Mouse (Mus musculus) kidney, embryonic 14.5 days (tissue): Measurements from ENCODE around the gene Exo5. TPM values are rescaled to one million over a fixed set of nuclear protein-coding genes. Genes with fewer than 3 reads are reported as not detected.

ENCODE experiments used
- ATAC-seq: fragments of 200-750 bp; cut with Nextera tagmentation; 2 replicates; pipeline ENCODE4 v1.8.0; 2017; ENCODE audit warnings: moderate number of reproducible peaks, mild to moderate bottlenecking, moderate TSS enrichment, moderate library complexity; ENCODE audit not compliant: low FRiP score, low TSS enrichment
- H3K27ac ChIP-seq: fragments of 300-500 bp; sonication (generic); 2 replicates; pipeline ENCODE4 v1.5.1; 2014; ENCODE audit warnings: low read depth, mild to moderate bottlenecking, low read length, moderate library complexity, mixed read lengths
- H3K27me3 ChIP-seq: fragments of 300-500 bp; sonication (generic); 2 replicates; pipeline ENCODE4 v1.6.1; 2014; ENCODE audit warnings: mild to moderate bottlenecking, low read length; ENCODE audit not compliant: control insufficient read depth, insufficient read depth
- H3K36me3 ChIP-seq: fragments of 300-500 bp; sonication (generic); 2 replicates; pipeline ENCODE4 v1.6.1; 2014; ENCODE audit warnings: low read length, mixed read lengths; ENCODE audit not compliant: control insufficient read depth, insufficient read depth
- H3K4me1 ChIP-seq: fragments of 300-500 bp; sonication (generic); 2 replicates; pipeline ENCODE4 v1.6.1; 2014; ENCODE audit warnings: low read length, mixed read lengths; ENCODE audit not compliant: control insufficient read depth, insufficient read depth
- H3K4me2 ChIP-seq: fragments of 300-500 bp; sonication (generic); replicated peaks from 2 replicates; pipeline ENCODE4 v1.6.1; 2014; ENCODE audit warnings: low read depth, mild to moderate bottlenecking, low read length
- H3K4me3 ChIP-seq: fragments of 300-500 bp; sonication (generic); 2 replicates; pipeline ENCODE4 v1.5.1; 2014; ENCODE audit warnings: mild to moderate bottlenecking, low read length
- H3K9ac ChIP-seq: fragments of 300-500 bp; sonication (generic); 2 replicates; pipeline ENCODE4 v1.6.1; 2014; ENCODE audit warnings: low read depth, mild to moderate bottlenecking, low read length, moderate library complexity
- H3K9me3 ChIP-seq: fragments of 300-500 bp; sonication (generic); 2 replicates; pipeline ENCODE4 v1.6.1; 2016; ENCODE audit warnings: low read length; ENCODE audit not compliant: control insufficient read depth
- whole genome bisulfite sequencing: fragments of 180-500 bp; shearing (Covaris S2); extraction: QIAGEN DNeasy Blood & Tissue Kit; methylation state at CpG from one replicate; pipeline ENCODE4 v1.1.7; 2014; 5-methylcytosine and 5-hydroxymethylcytosine counted together
- polyA plus RNA-seq: library from polyadenylated mRNA; unstranded; fragments of >200 nt; fragmentation: Nextera tagmentation; extraction: Ambion mirVana; gene quantifications from 2 replicates; pipeline ENCODE4 v1.2.1, GENCODE M21; 2014

The Exo5 gene
- polyA plus RNA-seq, 1 experiment from 2014 or later = 29.0 TPM

- Histone ChIP-seq H3K9me3 (no peaks in the 10 kb centered on the region), H3K4me2 (no peak overlapping the region), H3K4me3 (no peak overlapping the region), H3K27me3 (no peaks in the 10 kb centered on the region), H3K27ac (no peak overlapping the region), H3K4me1 (no peaks in the 10 kb centered on the region), H3K9ac (no peak overlapping the region), H3K36me3 (no peaks in the 10 kb centered on the region)
- ATAC-seq = no peak
- 66% methylated on average over 8 of the region's 8 CpGs for WGBS
These were observed 11.4 kb downstream of the Exo5 start for GRCm38 (mm10) chr4:120913443-120913842.

GRCm38 (mm10) chr4:120912866-120913265 is 12.0 kb downstream of the Exo5 start:
- Histone ChIP-seq H3K27ac (no peak overlapping the region), H3K4me1 (no peaks in the 10 kb centered on the region), H3K27me3 (no peaks in the 10 kb centered on the region), H3K4me2 (no peak overlapping the region), H3K36me3 (no peaks in the 10 kb centered on the region), H3K4me3 (no peak overlapping the region), H3K9me3 (no peaks in the 10 kb centered on the region), H3K9ac (no peak overlapping the region)
- no peak for ATAC-seq
- 53% methylated on average over 4 of the region's 4 CpGs for WGBS

GRCm38 (mm10) chr4:120911086-120911485 is 13.7 kb downstream of the Exo5 start:
- no peak for ATAC-seq
- 81% methylated on average over 6 of the region's 6 CpGs for WGBS
- Histone ChIP-seq H3K4me1 (no peaks in the 10 kb centered on the region), H3K36me3 (no peaks in the 10 kb centered on the region), H3K27ac (no peak overlapping the region), H3K27me3 (no peaks in the 10 kb centered on the region), H3K9me3 (no peaks in the 10 kb centered on the region), H3K9ac (no peak overlapping the region), H3K4me2 (no peak overlapping the region), H3K4me3 (no peak overlapping the region)

- no peaks in the 10 kb centered on the region for H3K9me3 ChIP-seq
- H3K27ac ChIP-seq = no peak overlapping the region
- no peaks in the 10 kb centered on the region for H3K27me3 ChIP-seq
- H3K4me2 ChIP-seq = no peak overlapping the region
- H3K9ac ChIP-seq = no peak overlapping the region
- peak; percentile 57 for ATAC-seq
- no peaks in the 10 kb centered on the region for H3K4me1 ChIP-seq
- no peaks in the 10 kb centered on the region for H3K36me3 ChIP-seq
- WGBS = 32% methylated on average over 15 of the region's 15 CpGs
- H3K4me3 ChIP-seq = no peak overlapping the region
These were observed 15.2 kb downstream of the Exo5 start for GRCm38 (mm10) chr4:120909558-120910150.

GRCm38 (mm10) chr4:120905644-120906043 is 19.2 kb downstream of the Exo5 start:
- Histone ChIP-seq H3K4me1 (no peaks in the 10 kb centered on the region), H3K9ac (no peak overlapping the region), H3K4me2 (no peak overlapping the region), H3K27ac (no peak overlapping the region), H3K4me3 (no peak overlapping the region), H3K36me3 (no peaks in the 10 kb centered on the region), H3K27me3 (no peaks in the 10 kb centered on the region), H3K9me3 (no peaks in the 10 kb centered on the region)
- 69% methylated on average over 5 of the region's 5 CpGs for WGBS
- ATAC-seq = no peak

- no peak overlapping the region for H3K27ac ChIP-seq
- H3K27me3 ChIP-seq = no peaks in the 10 kb centered on the region
- 73% methylated on average over 4 of the region's 4 CpGs for WGBS
- H3K9ac ChIP-seq = no peak overlapping the region
- H3K36me3 ChIP-seq = no peaks in the 10 kb centered on the region
- no peak overlapping the region for H3K4me2 ChIP-seq
- no peaks in the 10 kb centered on the region for H3K9me3 ChIP-seq
- no peak for ATAC-seq
- H3K4me3 ChIP-seq = no peak overlapping the region
- H3K4me1 ChIP-seq = no peaks in the 10 kb centered on the region
These were observed 20.3 kb downstream of the Exo5 start for GRCm38 (mm10) chr4:120904533-120904932.

GRCm38 (mm10) chr4:120895810-120896584 is 28.8 kb downstream of the Exo5 start:
- H3K4me3 ChIP-seq = no peak overlapping the region
- H3K27me3 ChIP-seq = no peaks in the 10 kb centered on the region
- 75% methylated on average over 7 of the region's 7 CpGs for WGBS
- H3K4me2 ChIP-seq = no peak overlapping the region
- H3K36me3 ChIP-seq = no peaks in the 10 kb centered on the region
- peaks cover 14% of the 10 kb centered on the region for H3K4me1 ChIP-seq
- no peak overlapping the region for H3K27ac ChIP-seq
- ATAC-seq = no peak
- H3K9me3 ChIP-seq = no peaks in the 10 kb centered on the region
- no peak overlapping the region for H3K9ac ChIP-seq

GRCm38 (mm10) chr4:120895226-120895625 is 29.6 kb downstream of the Exo5 start:
- WGBS = 83% methylated on average over 7 of the region's 7 CpGs
- Histone ChIP-seq H3K4me3 (no peak overlapping the region), H3K36me3 (no peaks in the 10 kb centered on the region), H3K27ac (no peak overlapping the region), H3K9me3 (no peaks in the 10 kb centered on the region), H3K4me1 (peaks cover 14% of the 10 kb centered on the region), H3K4me2 (no peak overlapping the region), H3K9ac (no peak overlapping the region), H3K27me3 (no peaks in the 10 kb centered on the region)
- ATAC-seq = no peak

GRCm38 (mm10) chr4:120894584-120894983 is 30.2 kb downstream of the Exo5 start:
- no peaks in the 10 kb centered on the region for H3K36me3 ChIP-seq
- ATAC-seq = no peak
- no peak overlapping the region for H3K4me2 ChIP-seq
- 74% methylated on average over 11 of the region's 11 CpGs for WGBS
- no peaks in the 10 kb centered on the region for H3K9me3 ChIP-seq
- H3K4me1 ChIP-seq = peaks cover 14% of the 10 kb centered on the region
- H3K27ac ChIP-seq = no peak overlapping the region
- no peak overlapping the region for H3K4me3 ChIP-seq
- H3K27me3 ChIP-seq = no peaks in the 10 kb centered on the region
- no peak overlapping the region for H3K9ac ChIP-seq
